Mouse (Mus musculus) neural tube, embryonic 10.5 days (tissue): ENCODE data around the gene Fetub.

Experiments used
- DNase-seq: peaks from one replicate; pipeline ENCODE4 v3.0.0-alpha.2; 2017; ENCODE audit warnings: low spot score; ENCODE audit errors: extremely low spot score

Fetub gene

DNA sequence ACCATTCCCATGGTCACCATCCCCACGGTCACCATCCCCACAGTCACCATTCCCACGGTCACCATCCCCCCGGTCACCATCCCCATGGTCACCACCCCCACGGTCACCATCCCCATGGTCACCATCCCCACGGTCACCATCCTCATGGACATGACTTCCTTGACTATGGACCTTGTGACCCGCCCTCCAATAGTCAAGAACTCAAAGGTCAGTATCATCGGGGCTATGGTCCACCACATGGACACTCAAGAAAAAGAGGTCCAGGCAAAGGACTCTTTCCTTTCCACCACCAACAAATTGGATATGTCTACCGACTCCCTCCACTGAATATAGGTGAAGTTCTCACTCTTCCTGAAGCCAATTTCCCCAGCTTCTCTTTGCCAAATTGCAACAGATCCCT is 42.9 kb downstream of the Fetub start:
- no peak for DNase-seq

DNA sequence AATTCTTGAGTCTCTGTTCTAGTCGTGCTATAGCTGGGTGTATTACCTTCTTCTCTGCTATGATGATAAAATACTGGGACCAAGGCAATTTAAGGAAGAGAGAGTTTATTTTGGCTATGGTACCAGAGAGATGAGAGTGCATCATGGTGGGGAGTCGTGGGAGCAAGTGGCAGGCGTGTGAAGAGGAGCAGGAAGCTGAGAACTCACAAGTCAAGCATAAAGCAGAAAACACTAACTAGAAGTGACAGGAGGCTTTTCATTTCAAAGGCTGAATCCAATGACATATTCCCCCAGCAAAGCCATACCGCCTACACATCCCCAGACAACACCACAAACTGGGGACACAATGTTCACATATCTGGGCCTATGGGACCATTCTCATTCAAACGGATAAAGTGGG is 44.1 kb downstream of the Fetub start:
- no peak for DNase-seq

DNA sequence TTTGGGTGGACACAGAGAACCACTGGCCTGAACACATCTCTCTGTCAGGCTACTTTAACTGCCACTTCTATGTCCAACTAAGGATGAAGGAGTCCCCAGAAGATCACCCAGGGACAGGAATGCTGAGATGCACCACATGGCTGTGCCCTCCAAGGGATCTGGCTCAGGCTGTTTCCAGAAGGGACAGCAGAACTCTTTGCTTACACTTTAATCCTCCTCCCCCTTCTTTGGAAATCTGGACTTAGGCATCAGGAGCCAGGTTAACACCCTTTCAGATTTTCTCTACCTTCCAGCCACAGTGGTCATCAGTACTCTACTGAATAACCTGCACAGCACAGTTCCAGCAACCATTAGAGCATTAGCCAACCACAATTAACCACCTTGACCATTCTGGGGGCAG is 45.2 kb downstream of the Fetub start:
- DNase-seq: no peak

DNA sequence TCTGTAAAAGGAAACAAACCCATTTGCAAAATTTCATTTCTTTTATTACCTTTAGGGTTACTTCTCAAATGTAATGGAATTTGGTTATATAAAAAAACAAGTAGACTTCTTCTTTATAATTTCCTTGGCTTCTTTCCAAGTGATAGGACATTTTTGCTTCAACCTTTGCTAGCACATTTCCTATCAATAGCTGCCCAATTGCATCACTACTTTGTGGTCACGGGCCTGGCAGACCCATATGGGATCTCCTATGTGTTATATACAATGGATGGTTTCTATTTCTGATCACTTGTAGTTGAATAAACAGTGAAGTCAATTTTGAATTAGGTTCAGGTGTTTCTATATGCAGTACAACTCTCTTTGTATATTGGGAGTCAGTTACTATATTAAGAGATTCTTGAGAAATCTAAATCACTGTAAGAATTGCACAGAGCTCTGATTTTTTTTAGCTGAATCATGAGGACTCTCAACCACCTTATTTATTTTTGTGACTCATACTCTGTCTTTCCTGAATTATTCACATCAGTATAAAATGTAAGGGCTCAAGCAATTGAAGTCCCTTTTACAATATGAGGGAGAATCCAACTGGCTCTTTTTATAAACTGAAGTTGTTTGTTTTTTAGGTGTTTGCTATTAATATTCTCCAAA is 49.4 kb downstream of the Fetub start:
- DNase-seq: no peak
